In the genomic region with DNA sequence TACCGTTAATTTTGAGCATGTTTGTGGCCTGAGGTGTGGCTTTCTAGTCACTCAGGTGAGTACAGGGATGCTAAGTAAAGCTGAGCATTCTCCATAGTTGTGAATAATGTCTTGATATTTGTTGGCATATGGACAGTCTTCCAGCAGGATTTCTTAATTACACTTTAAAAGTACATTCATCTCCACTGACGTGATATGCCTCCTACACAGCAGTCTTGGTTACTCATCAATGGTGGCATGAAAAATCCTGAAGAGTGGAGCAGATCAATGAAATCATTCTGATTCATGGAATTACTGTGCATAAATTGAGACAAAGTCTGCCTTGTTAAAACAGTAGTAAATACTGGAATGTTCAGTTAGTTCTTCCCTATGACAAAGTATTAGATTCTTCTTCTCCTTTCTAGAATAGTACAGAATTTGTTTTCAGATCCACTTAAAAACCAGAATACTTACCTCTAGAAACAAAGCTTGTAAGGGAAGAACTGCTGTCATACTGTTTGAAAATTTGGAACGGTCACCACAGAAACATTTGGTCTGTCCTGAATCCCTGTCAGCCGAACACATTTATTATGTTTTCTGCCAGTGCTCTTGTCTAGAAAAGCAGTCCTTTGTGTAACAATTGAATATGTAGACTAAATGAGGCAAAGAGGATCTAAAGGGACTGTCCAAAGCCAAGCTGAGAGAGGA, we compare ENCODE assay signal across 26 mouse cellular contexts.
A peak's percentile ranks its signal among the peaks of the same experiment; 100 is the strongest.
DNase-seq lines count a peak whose midpoint lies in the region; ATAC-seq and TF ChIP-seq lines count a peak whose summit lies in the region.
"Had no signal": no experiment of that assay in that cellular context is flagged by ENCODE, and none has a peak within 500 bp of the region (broad histone marks: within the 10 kb centered on the region; RNA-seq: fewer than 3 reads in every experiment).

No protein-coding gene starts in this region.

- intact Hi-C loops in heart, postnatal 10 days (cut with DNase I), result no loop called here

- no peak for DNase-seq in frontal cortex, postnatal 10 days (ENCODE audit: low spot score in 2 of 2)
- DNase-seq in brain, adult 2 months (ENCODE audit: low read depth, low spot score), result peak; percentile 62
- no peak for DNase-seq in layer of hippocampus, adult 8-10 months (ENCODE audit: low spot score in 2 of 2)
- DNase-seq in heart, postnatal 10 days, result no peak
- DNase-seq: adrenal gland, adult 8-10 months; adrenal gland, postnatal 25 days; cerebellum, adult 11-12 months; cerebellum, adult 9-10 months; cerebellum, postnatal 14 days; embryo, embryonic 11 days; gastrocnemius, postnatal 25 days; heart, adult 2 months had no signal

- H3K4me1 ChIP-seq in embryonic fibroblast, embryonic 13.5 days (ENCODE audit: control insufficient read depth, insufficient read depth, low read length), result no peaks in the 10 kb centered on the region
- H3K4me1 ChIP-seq: embryonic facial prominence, embryonic 10.5 days; embryonic facial prominence, embryonic 13.5 days; forebrain, embryonic 10.5 days; forebrain, embryonic 13.5 days; heart, embryonic 10.5 days; heart, embryonic 13.5 days; hindbrain, embryonic 12.5 days; hindbrain, embryonic 15.5 days had no signal

- H3K4me3 ChIP-seq in embryonic fibroblast, embryonic 13.5 days (ENCODE audit: insufficient read depth, low read length), result no peak overlapping the region
- H3K4me3 ChIP-seq: embryonic facial prominence, embryonic 10.5 days; embryonic facial prominence, embryonic 13.5 days; forebrain, embryonic 10.5 days; forebrain, embryonic 13.5 days; heart, adult 2 months; heart, embryonic 10.5 days; heart, embryonic 13.5 days; hindbrain, embryonic 12.5 days; hindbrain, embryonic 15.5 days had no signal

- no peak for TF ChIP-seq POLR2A in embryonic fibroblast, embryonic 13.5 days (IDR thresholded peaks at IDR 0.05; ENCODE audit: low read depth, low read length)

- peak; percentile 63 for ATAC-seq in frontal cortex, adult (ENCODE audit: low TSS enrichment)
- ATAC-seq: activated CD4-positive, CD25-positive, alpha-beta regulatory T cell, adult 4 months; CD4-positive, CD25-positive, alpha-beta regulatory T cell, adult 4 months; forebrain, embryonic 13.5 days; forebrain, embryonic 16.5 days; intestine, postnatal 0 days had no signal

- TF ChIP-seq CTCF in embryonic fibroblast, embryonic 13.5 days (IDR thresholded peaks at IDR 0.05; ENCODE audit: borderline replicate concordance, insufficient read depth, low read length), result no peak

- H3K27ac ChIP-seq in embryonic fibroblast, embryonic 13.5 days (ENCODE audit: insufficient read depth, low read length), result peak overlapping the region; percentile 89
- H3K27ac ChIP-seq: embryonic facial prominence, embryonic 10.5 days; embryonic facial prominence, embryonic 13.5 days; forebrain, embryonic 10.5 days; forebrain, embryonic 13.5 days; heart, adult 2 months; heart, embryonic 10.5 days; heart, embryonic 13.5 days; hindbrain, embryonic 12.5 days; hindbrain, embryonic 15.5 days had no signal
